Mouse (Mus musculus) brain, embryonic 14.5 days (tissue): ENCODE measurements around the gene Nrxn1.

ENCODE experiments used
- CTCF ChIP-seq: fragments of 200-500 bp; IDR thresholded peaks from 2 replicates; pipeline ENCODE4 v1.5.1; 2012; ENCODE audit warnings: inconsistent platforms, mild to moderate bottlenecking, moderate library complexity, borderline replicate concordance; ENCODE audit not compliant: insufficient read depth, insufficient read length; ENCODE audit errors: extremely low read depth
- POLR2A ChIP-seq: fragments of 200-500 bp; IDR thresholded peaks from 2 replicates; pipeline ENCODE4 v1.6.1; 2012; ENCODE audit warnings: mild to moderate bottlenecking, inconsistent platforms, borderline replicate concordance; ENCODE audit not compliant: poor library complexity, insufficient read depth, insufficient read length, severe bottlenecking; ENCODE audit errors: extremely low read depth

- TF ChIP-seq CTCF (no peak), POLR2A (no peak)
These were observed 965.3 kb downstream of the Nrxn1 start for GRCm38 (mm10) chr17:90127561-90127960.
